Mouse (Mus musculus): ENCODE results near the gene Atr.
"Not testable (repeated sequence)": the region's sequence is repeated elsewhere in the genome, so short reads cannot be mapped to it uniquely, and the experiment has no call there.

Atr gene

GRCm38 (mm10) chr9:95953658-95954057, 96.3 kb downstream of the Atr start:
- no peak for DNase-seq

GRCm38 (mm10) chr9:95954226-95954584, 96.8 kb downstream of the Atr start:
- DNase-seq = peak; percentile 6

- peak; percentile 91 for DNase-seq
Measured at GRCm38 (mm10) chr9:95954585-95955461, 97.4 kb downstream of the Atr start, which contains the start of gene Xrn1. Gene Xrn1, plus strand, starts transcription at chr9:95954760.

GRCm38 (mm10) chr9:95957611-95958010, 100.2 kb downstream of the Atr start:
- no peak for DNase-seq

- no peak for DNase-seq
Measured at GRCm38 (mm10) chr9:95958041-95958730, 100.8 kb downstream of the Atr start.

- not testable (repeated sequence) for DNase-seq
Measured at GRCm38 (mm10) chr9:95958731-95959105, 101.3 kb downstream of the Atr start.

- no peak for DNase-seq
Measured at GRCm38 (mm10) chr9:95959246-95959645, 101.8 kb downstream of the Atr start.

- DNase-seq = no peak
Measured at GRCm38 (mm10) chr9:95959732-95960428, 102.5 kb downstream of the Atr start.

GRCm38 (mm10) chr9:95961058-95961457, 103.7 kb downstream of the Atr start:
- no peak for DNase-seq

- DNase-seq = no peak
Measured at GRCm38 (mm10) chr9:95964037-95964436, 106.6 kb downstream of the Atr start.

GRCm38 (mm10) chr9:95978279-95978678, 120.9 kb downstream of the Atr start:
- no peak for DNase-seq

GRCm38 (mm10) chr9:95979896-95980295, 122.5 kb downstream of the Atr start:
- no peak for DNase-seq

- no peak for DNase-seq
Measured at GRCm38 (mm10) chr9:95992255-95992654, 134.9 kb downstream of the Atr start.

Measured in right cerebral cortex, postnatal 14 days (tissue).